Mouse (Mus musculus) bone marrow, adult 2 months (tissue): ENCODE data around the gene Gnb2.

Experiments used
- CTCF ChIP-seq: fragments of 200-500 bp; IDR thresholded peaks from 2 replicates; pipeline ENCODE4 v1.5.1; 2011; ENCODE audit warnings: low read length, control low read depth; ENCODE audit not compliant: control insufficient read depth, insufficient read depth
- POLR2A ChIP-seq: fragments of 200-500 bp; IDR thresholded peaks from 2 replicates; pipeline ENCODE4 v1.6.1; 2011; ENCODE audit warnings: low read depth, mild to moderate bottlenecking, control low read depth, low read length, borderline replicate concordance; ENCODE audit not compliant: control insufficient read depth

- peak; percentile 74 for TF ChIP-seq CTCF
- no peak; the same call in 1 of the 2 replicates for TF ChIP-seq POLR2A
These were observed 30.6 kb downstream of the Gnb2 start for GRCm38 (mm10) chr5:137502667-137503110.
